Mouse (Mus musculus) liver, postnatal 0 days (tissue): ENCODE data around the gene Pde1a.

ENCODE experiments used
- CTCF ChIP-seq: sonication (generic); IDR thresholded peaks from 2 replicates; pipeline ENCODE4 v1.5.1; 2016; ENCODE audit warnings: antibody characterized with exemption, low read depth
- EP300 ChIP-seq: IDR thresholded peaks from 2 replicates; pipeline ENCODE4 v1.6.1; 2016; ENCODE audit warnings: antibody characterized with exemption, low read depth, mild to moderate bottlenecking

DNA sequence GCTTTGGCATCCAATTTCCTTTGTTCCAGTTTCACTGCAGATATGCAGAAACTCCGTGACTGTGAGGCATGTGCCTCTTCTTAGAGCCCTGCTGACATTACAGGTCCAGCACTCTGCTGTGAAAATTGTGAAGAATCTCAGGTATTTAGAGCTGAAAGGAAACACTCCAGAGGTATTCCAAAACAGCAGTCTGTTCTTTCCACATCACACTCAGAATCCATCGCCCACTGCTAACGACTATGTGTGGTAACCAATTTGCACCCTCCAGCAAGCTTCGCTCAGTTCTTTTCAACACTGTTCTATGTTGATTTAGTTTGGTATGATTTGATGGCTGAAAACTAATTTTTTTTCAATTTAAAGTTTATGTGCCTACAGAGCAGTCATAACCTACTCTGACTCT lies 62.8 kb downstream of the Pde1a start:
- TF ChIP-seq CTCF (no peak), EP300 (no peak)
